Mouse (Mus musculus) neural tube, embryonic 10.5 days (tissue): ENCODE results near the gene Vdac2.

Experiments used
- DNase-seq: peaks from one replicate; pipeline ENCODE4 v3.0.0-alpha.2; 2017; ENCODE audit warnings: low spot score; ENCODE audit errors: extremely low spot score

Vdac2 gene

GRCm38 (mm10) chr14:21816255-21816654, 8.8 kb upstream of the Vdac2 start:
- no peak for DNase-seq

- no peak for DNase-seq
Observed at GRCm38 (mm10) chr14:21817453-21817852, 7.6 kb upstream of the Vdac2 start.

- DNase-seq = no peak
Observed at GRCm38 (mm10) chr14:21820880-21821505, 4.0 kb upstream of the Vdac2 start.

GRCm38 (mm10) chr14:21822307-21822706, 2.7 kb upstream of the Vdac2 start:
- no peak for DNase-seq

- no peak for DNase-seq
Observed at GRCm38 (mm10) chr14:21822795-21823374, 2.2 kb upstream of the Vdac2 start.

GRCm38 (mm10) chr14:21823897-21824296, 1.1 kb upstream of the Vdac2 start:
- no peak for DNase-seq

- DNase-seq = no peak
Observed at GRCm38 (mm10) chr14:21825786-21826491, 901 bp downstream of the Vdac2 start.

- peak; percentile 98 for DNase-seq
Observed at GRCm38 (mm10) chr14:21830876-21831767, 6.1 kb downstream of the Vdac2 start.

GRCm38 (mm10) chr14:21831830-21832403, 6.9 kb downstream of the Vdac2 start:
- no peak for DNase-seq

- no peak for DNase-seq
Observed at GRCm38 (mm10) chr14:21838336-21839017, 13.4 kb downstream of the Vdac2 start.

- DNase-seq = no peak
Observed at GRCm38 (mm10) chr14:21841819-21842592, 17.0 kb downstream of the Vdac2 start.

- no peak for DNase-seq
Observed at GRCm38 (mm10) chr14:21843263-21843662, 18.2 kb downstream of the Vdac2 start.

- DNase-seq = no peak
Observed at GRCm38 (mm10) chr14:21846827-21847380, 21.9 kb downstream of the Vdac2 start.

- DNase-seq = peak; percentile 74
Observed at GRCm38 (mm10) chr14:21847381-21848165, 22.5 kb downstream of the Vdac2 start.

- DNase-seq = peak; percentile 96
Observed at GRCm38 (mm10) chr14:21848166-21849154, 23.4 kb downstream of the Vdac2 start, which contains the start of gene Comtd1. Gene Comtd1, minus strand, starts transcription at chr14:21848977.

- DNase-seq = no peak
Observed at GRCm38 (mm10) chr14:21849524-21850418, 24.7 kb downstream of the Vdac2 start.
